In the genomic region with DNA sequence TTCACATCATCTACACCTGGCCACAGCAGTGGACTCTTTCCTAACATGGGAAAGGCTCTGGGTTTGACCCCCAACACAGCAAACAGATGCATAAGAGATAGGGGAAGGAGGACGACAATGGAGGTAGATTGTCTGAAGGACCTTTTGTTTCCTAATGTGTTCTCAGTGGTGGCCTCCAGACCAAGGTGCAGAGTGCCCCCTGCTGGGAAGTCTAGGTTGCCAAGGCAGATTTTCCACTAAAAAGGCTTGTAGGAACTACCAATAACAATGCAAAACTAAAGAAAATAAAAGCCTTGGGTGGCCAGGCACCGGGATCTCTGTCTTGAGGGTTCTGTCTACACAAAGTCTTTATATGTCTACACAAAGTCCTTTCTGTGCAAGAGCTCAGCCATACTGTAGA, we compare ENCODE assay signal across 9 mouse cellular contexts. TPM values are rescaled to one million over a fixed set of nuclear protein-coding genes. Genes with fewer than 3 reads are reported as not detected.
A peak's percentile ranks its signal among the peaks of the same experiment; 100 is the strongest.
DNase-seq lines count a peak whose midpoint lies in the region; ATAC-seq lines count a peak whose summit lies in the region.
"Had no signal": no experiment of that assay in that cellular context is flagged by ENCODE, and none has a peak within 500 bp of the region (broad histone marks: within the 10 kb centered on the region; RNA-seq: fewer than 3 reads in every experiment).

No protein-coding gene starts in this region.

- no peaks in the 10 kb centered on the region for H3K27me3 ChIP-seq in hindbrain, embryonic 14.5 days (ENCODE audit: control insufficient read depth, insufficient read depth, low read length)
- H3K27me3 ChIP-seq in hindbrain, embryonic 13.5 days = no peaks in the 10 kb centered on the region
- no peaks in the 10 kb centered on the region for H3K27me3 ChIP-seq in forebrain, embryonic 16.5 days (replicated peaks; ENCODE audit: control insufficient read depth, insufficient read depth, low read length)
- H3K27me3 ChIP-seq in limb, embryonic 10.5 days (ENCODE audit: low read depth, poor library complexity, severe bottlenecking) = no peaks in the 10 kb centered on the region
- H3K27me3 ChIP-seq: embryonic facial prominence, embryonic 13.5 days had no signal

- peak; percentile 78 for DNase-seq in hindbrain, embryonic 14.5 days (ENCODE audit: low spot score)
- DNase-seq in B cell, adult 2 months = peak; percentile 13 to 16
- DNase-seq in NIH3T3 (ENCODE audit: low read depth) = peak; percentile 51
- DNase-seq in limb, embryonic 10.5 days (ENCODE audit: low spot score) = peak; percentile 38
- DNase-seq in right cerebral cortex, postnatal 4 days = peak; percentile 78

- H3K9ac ChIP-seq in hindbrain, embryonic 14.5 days = no peak overlapping the region
- no peak overlapping the region for H3K9ac ChIP-seq in hindbrain, embryonic 13.5 days
- no peak overlapping the region for H3K9ac ChIP-seq in forebrain, embryonic 16.5 days (replicated peaks; ENCODE audit: low read depth, low read length)
- H3K9ac ChIP-seq: embryonic facial prominence, embryonic 13.5 days had no signal

- H3K4me1 ChIP-seq in hindbrain, embryonic 14.5 days (replicated peaks; ENCODE audit: control insufficient read depth, insufficient read depth, low read length) = no peaks in the 10 kb centered on the region
- H3K4me1 ChIP-seq in hindbrain, embryonic 13.5 days (replicated peaks) = peaks cover 14% of the 10 kb centered on the region; the same call in 1 of the 2 replicates
- H3K4me1 ChIP-seq in forebrain, embryonic 16.5 days (replicated peaks; ENCODE audit: control insufficient read depth, insufficient read depth, low read length) = no peaks in the 10 kb centered on the region
- H3K4me1 ChIP-seq in limb, embryonic 10.5 days = no peaks in the 10 kb centered on the region
- H3K4me1 ChIP-seq: embryonic facial prominence, embryonic 13.5 days had no signal

- H3K4me3 ChIP-seq in hindbrain, embryonic 14.5 days (replicated peaks; ENCODE audit: low read length) = no peak overlapping the region
- no peak overlapping the region for H3K4me3 ChIP-seq in hindbrain, embryonic 13.5 days
- no peak overlapping the region for H3K4me3 ChIP-seq in forebrain, embryonic 16.5 days (replicated peaks; ENCODE audit: low read length)
- no peak overlapping the region for H3K4me3 ChIP-seq in limb, embryonic 10.5 days
- H3K4me3 ChIP-seq: embryonic facial prominence, embryonic 13.5 days had no signal

- no peak overlapping the region for H3K4me2 ChIP-seq in hindbrain, embryonic 14.5 days (replicated peaks)
- H3K4me2 ChIP-seq in hindbrain, embryonic 13.5 days = no peak overlapping the region
- H3K4me2 ChIP-seq in forebrain, embryonic 16.5 days (ENCODE audit: low read length) = no peak overlapping the region
- H3K4me2 ChIP-seq: embryonic facial prominence, embryonic 13.5 days had no signal

- no peak overlapping the region for H3K27ac ChIP-seq in hindbrain, embryonic 14.5 days
- H3K27ac ChIP-seq in hindbrain, embryonic 13.5 days = no peak overlapping the region
- no peak overlapping the region for H3K27ac ChIP-seq in forebrain, embryonic 16.5 days (ENCODE audit: low read length)
- H3K27ac ChIP-seq in limb, embryonic 10.5 days = no peak overlapping the region
- H3K27ac ChIP-seq: embryonic facial prominence, embryonic 13.5 days had no signal

- 35% methylated on average over 2 of the region's 2 CpGs for WGBS in hindbrain, embryonic 14.5 days
- WGBS in hindbrain, embryonic 13.5 days = 21% methylated on average over 2 of the region's 2 CpGs
- 19% methylated on average over 2 of the region's 2 CpGs for WGBS in forebrain, embryonic 16.5 days
- WGBS in limb, embryonic 10.5 days = 70% methylated on average over 2 of the region's 2 CpGs

- no peaks in the 10 kb centered on the region for H3K9me3 ChIP-seq in hindbrain, embryonic 14.5 days (ENCODE audit: control insufficient read depth, low read length)
- no peaks in the 10 kb centered on the region for H3K9me3 ChIP-seq in hindbrain, embryonic 13.5 days
- no peaks in the 10 kb centered on the region for H3K9me3 ChIP-seq in forebrain, embryonic 16.5 days (ENCODE audit: control insufficient read depth, low read length)
- H3K9me3 ChIP-seq in limb, embryonic 10.5 days (replicated peaks) = no peaks in the 10 kb centered on the region
- H3K9me3 ChIP-seq: embryonic facial prominence, embryonic 13.5 days had no signal

- peak; percentile 32; the same call in 1 of the 2 replicates for ATAC-seq in hindbrain, embryonic 14.5 days (ENCODE audit: low FRiP score)
- ATAC-seq in hindbrain, embryonic 13.5 days (ENCODE audit: low FRiP score) = no peak
- 0 out of 2 replicates have a peak, but pooled peaks have one; percentile 29 for ATAC-seq in forebrain, embryonic 16.5 days
- no peak for ATAC-seq in megakaryocyte-erythroid progenitor cell, adult 5-6 weeks (replicated peaks; ENCODE audit: low FRiP score, low TSS enrichment, poor library complexity, severe bottlenecking)

- peaks cover 19% of the 10 kb centered on the region; the same call in 1 of the 2 replicates for H3K36me3 ChIP-seq in hindbrain, embryonic 14.5 days (replicated peaks; ENCODE audit: control insufficient read depth, insufficient read depth)
- peaks cover 7% of the 10 kb centered on the region for H3K36me3 ChIP-seq in hindbrain, embryonic 13.5 days
- H3K36me3 ChIP-seq in forebrain, embryonic 16.5 days (ENCODE audit: control insufficient read depth, insufficient read depth) = peaks cover 9% of the 10 kb centered on the region
- peaks cover 27% of the 10 kb centered on the region for H3K36me3 ChIP-seq in limb, embryonic 10.5 days

RNA-seq across cellular contexts. Expression of a gene that starts 54.9 kb away (rescaled TPM):
- polyA plus RNA-seq in hindbrain, embryonic 14.5 days (2014; fragmentation: Nextera tagmentation; extraction: Ambion mirVana) = 47.9 and 51.8 TPM in 2 replicates
- polyA plus RNA-seq in hindbrain, embryonic 13.5 days (2015; fragmentation: Nextera tagmentation; extraction: Ambion mirVana) = 28.5 and 29.3 TPM in 2 replicates
- 35.7 and 39.3 TPM in 2 replicates for polyA plus RNA-seq in forebrain, embryonic 16.5 days (2015; fragmentation: Nextera tagmentation; extraction: Ambion mirVana)
- 21.3 and 23.9 TPM in 2 replicates for polyA plus RNA-seq in limb, embryonic 10.5 days (2016; fragmentation: Nextera tagmentation; extraction: Ambion mirVana)
- 34.9 and 41.7 TPM in 2 replicates for total RNA-seq in megakaryocyte-erythroid progenitor cell, adult 5-6 weeks (2014; fragmentation: Nextera tagmentation)
- 34.6 and 44.0 TPM in 2 replicates for total RNA-seq in megakaryocyte-erythroid progenitor cell, adult 5-6 weeks (2017)

Comparison
In these comparisons a context has a peak if more than half of its experiments do, and no peak if none do; other contexts are left out.
1. ATAC-seq: peak in hindbrain, embryonic 14.5 days (single experiment) and forebrain, embryonic 16.5 days (single experiment); none in hindbrain, embryonic 13.5 days (single experiment) and megakaryocyte-erythroid progenitor cell, adult 5-6 weeks (single experiment).
2. DNase-seq: peak in every context shown above with its lines; median percentile 78 in hindbrain, embryonic 14.5 days; 78 in right cerebral cortex, postnatal 4 days; 51 in NIH3T3; 38 in limb, embryonic 10.5 days; 14 in B cell, adult 2 months.